Mouse (Mus musculus): ENCODE data around the gene Tff3. TPM values are rescaled to one million over a fixed set of nuclear protein-coding genes. Genes with fewer than 3 reads are reported as not detected.

The Tff3 gene
- total RNA-seq, 2 experiments from 2014 or later: not detected

DNA sequence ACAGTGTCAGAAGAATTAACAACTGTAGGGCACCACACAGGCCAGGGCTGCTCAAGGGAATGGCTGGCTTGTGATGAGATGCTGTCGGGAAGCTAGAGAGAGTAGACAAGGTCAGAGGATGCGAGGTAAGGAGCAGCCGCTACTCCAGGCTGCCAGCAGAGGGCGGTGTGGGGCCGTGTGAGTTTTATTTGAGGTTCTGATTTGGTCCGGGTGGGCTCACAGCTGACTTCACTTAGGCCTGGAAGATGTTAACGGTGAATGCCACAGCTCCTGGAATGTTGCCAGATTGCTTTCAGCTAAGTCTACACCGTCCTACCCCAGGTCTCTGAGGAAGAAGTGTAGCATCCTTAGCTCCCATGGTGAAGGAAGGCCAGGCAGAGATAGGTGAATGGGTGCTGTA, 7.5 kb downstream of the Tff3 start:
- DNase-seq: peak; percentile 24 to 56

DNA sequence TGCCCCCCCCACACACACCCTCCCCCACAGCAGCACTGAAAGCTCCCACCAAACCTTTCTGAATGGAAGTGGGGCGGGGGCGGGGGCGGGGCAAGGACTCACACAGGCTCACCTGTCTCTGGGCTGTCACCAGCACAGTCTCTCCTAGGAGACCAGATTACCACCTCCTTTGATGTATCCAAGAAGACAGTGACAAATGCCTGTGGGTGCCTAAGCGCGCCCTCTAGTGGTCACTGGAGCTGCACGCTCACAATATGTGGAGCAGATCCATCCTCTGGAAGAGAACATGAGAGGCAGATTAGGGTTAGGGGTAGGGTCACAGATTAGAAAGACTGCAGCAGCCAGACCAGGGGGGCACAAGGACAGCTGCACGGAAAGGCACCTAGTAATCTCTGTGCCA, 10.0 kb downstream of the Tff3 start:
- peak; percentile 79 to 83 for DNase-seq

DNA sequence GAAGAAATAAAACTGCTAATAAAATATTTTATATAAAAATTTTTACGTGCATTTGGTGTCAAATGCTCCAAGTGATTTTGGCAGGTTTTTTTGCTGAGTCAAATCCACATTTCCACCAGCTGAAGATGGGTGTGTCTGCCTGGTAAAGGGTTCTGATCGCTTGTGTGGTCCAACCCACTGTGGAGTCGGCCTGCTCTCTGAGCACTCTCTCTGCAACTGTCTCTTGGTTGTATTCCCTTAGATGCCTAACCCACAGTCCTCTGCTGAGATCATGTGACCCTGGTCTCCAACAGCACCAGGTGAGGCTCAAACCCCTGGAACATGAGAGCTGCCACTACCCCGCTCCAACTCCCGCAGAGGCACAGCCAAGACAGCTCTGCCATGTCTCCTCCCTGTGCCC, 11.5 kb downstream of the Tff3 start:
- no peak for DNase-seq

DNA sequence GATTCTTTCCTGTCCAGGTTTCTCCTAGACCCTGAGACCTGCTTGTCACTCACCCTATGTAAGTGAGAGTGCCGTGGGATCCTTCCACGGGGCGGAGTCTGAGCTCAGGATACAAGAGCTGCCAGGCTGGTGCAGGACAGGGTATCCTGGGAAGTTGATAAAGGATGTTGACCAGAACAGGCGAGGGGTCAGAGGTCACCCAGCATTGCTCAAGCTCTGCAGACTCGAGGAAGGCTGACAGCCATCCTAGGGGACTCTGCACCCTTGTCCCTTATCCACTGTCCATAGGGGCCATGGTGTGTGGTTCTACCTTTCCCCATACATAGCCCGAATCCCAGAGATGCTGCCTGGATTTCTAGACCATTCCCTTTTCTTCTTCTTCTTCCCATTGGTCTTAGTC, 13.4 kb downstream of the Tff3 start:
- DNase-seq: no peak

DNA sequence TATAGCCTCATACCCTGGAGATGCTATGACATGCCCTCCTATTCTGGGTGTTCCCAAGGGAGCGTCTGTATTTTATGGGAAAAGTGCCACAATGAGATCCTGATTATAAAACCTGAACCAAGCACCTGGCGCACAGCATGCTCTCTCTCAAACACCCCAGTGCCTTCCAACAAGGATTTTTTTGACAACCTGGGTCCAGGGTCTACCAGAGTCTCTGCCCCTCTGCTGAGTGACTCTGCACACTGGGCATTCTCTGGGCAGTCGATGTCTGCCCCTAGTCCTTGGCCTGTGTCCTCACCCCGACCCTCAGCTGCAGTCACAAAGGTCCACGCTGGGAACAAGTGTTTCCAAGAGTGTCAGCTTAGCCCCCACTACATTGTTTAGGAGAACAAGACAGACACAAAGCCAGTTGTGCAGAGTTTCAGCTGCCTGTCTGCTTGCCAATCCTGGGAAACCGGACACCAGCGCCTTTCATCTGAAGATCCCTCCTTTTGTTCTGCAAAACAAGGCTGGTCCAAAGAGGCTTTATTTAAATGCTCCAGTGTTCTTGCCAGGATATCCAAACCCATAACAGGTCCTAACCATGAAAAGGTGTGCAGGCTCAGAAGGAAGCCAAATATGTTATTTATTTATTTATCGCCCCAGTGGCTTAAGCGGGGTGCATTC, 16.1 kb downstream of the Tff3 start:
- no peak for DNase-seq

DNA sequence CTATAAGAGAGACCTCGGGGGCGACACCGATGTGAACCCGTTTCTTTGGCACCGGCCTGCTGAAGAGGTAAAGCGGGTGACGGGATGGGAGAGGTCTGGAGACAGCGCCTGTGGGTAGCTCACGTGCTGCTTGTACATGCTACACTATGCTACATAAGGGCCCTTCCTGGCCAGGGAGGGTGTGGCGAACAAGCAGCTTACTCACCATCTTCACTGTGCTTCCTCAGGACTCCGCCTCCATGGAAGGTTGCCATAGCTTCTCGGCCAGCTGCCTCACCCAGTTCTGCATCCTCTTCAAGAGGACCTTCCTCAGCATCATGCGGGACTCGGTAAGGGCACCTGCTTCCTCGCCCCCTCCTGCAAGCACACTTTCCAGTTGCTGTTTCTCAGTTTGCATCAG, 21.1 kb downstream of the Tff3 start:
- no peak for DNase-seq

DNA sequence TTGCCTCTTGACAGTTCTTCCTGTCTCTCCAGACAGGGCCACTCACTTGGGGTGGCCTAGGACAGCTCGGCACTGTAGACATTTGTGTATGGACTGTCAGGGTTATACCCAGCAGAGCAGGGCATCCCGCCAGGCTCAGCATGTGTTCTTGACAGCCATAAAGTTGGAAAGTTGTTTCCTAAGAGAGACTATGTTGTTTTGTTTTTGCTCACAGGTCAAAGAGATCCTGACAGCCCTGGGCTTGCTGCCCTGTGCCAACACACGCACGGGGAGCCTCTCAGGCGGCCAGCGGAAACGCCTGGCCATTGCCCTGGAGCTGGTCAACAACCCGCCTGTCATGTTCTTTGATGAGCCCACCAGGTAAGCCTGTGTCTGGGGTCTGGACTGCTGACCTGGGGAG, 25.6 kb downstream of the Tff3 start:
- peak in 1 of 2 experiments; percentile 35 for DNase-seq

DNA sequence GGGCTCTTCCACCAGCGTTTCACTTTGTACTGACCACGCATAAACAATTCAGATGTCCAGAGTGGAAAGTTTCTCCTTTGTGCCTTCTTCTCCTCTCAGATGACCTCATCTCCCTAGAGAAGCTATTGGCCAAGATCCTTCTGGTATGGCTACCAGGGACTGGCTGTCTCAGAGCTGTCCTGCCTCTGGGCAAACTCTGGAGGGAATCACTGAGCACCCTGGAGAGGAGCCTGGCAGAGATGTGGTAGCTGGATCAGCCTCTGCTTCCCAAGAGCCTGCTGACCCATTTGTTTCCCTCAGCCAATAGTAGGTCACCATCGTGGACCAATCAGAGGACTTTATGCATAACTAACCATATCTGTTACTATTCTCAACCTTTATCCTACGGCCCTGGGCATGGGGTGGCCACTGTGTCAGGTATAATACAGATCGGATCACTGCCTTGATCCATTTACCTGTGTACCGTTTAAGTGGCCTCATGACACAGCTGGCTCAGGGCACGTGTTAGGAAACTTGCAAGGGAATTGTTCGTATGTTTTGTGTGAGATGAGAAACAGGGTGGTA, 26.4 kb downstream of the Tff3 start:
- peak; percentile 11 to 37 for DNase-seq

DNA sequence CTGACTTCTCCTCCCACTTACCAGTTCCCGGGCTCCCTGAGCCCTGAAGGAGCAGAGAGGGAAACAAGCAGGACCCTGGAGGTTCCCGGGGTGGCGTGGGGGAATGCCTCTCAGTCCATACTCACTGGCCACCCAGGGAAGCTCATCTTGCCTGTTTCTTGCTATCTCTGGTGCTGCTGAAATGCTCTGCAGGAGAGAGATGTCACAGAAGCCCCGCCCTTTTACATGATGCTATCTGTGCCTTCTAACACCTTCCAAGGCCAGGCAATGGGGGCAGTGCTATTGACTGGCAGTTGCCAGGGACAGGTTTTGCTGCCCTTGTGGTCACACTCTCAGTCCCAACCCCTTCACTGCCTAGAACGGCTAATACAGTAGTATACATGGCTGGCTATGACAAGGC, 30.7 kb downstream of the Tff3 start:
- DNase-seq: no peak

DNA sequence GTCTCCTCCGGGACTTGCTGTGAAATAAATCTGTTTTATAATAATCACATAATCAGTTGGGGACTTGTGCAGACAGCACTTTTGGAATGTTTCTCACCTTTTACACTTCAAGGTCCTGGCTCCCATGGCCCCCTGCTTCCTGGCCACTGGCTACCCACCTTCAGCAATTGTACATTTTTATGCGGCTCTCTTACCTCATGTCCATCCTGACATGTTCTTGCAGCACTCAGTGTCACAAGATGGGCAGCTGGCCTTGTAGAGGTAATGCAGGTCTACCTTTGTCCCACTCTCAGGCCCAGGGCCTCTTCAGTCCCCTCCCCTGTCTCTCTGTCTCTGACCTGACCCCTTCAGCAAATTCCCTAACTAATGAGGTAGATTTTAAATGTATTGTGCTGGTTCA, 32.6 kb downstream of the Tff3 start:
- no peak for DNase-seq

DNA sequence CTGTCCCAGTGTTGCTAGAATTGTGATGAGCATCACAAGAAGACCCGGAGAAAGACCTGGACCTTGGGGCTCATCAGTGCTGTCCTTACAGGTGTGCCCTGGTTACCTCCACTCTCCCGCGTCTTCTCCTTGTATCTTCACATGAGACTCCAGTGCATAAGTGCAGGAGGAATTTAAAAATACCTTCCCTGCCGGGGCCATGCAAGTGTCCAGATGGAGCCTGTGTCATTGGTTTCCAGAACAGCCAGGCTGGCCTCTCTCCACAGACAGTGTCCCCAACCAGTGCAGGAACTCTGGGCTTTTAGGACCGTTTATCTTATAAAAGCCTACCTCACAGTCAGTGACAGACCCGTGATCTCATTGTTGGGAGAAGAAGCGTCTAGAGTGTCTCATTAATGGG, 33.9 kb downstream of the Tff3 start:
- no peak for DNase-seq

DNA sequence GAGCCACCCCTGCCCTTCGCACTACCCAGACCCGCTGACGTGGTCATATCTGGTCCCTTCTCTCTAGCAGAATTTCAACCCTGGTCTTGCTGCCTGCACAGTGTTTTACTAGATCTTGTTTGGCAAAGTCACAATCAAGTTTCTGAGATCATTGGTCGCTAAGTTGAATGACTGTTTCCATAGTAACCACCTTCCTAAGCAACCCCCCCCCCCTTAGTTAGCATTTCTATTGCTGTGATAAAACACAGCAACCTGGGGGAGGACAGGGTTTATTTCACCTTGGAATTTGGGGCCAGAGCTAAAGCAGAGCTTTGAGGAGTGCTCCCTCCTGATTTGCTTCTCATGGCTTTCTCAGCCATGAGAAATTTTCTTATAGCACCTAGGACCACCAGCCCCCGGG, 34.7 kb downstream of the Tff3 start:
- no peak for DNase-seq

DNA sequence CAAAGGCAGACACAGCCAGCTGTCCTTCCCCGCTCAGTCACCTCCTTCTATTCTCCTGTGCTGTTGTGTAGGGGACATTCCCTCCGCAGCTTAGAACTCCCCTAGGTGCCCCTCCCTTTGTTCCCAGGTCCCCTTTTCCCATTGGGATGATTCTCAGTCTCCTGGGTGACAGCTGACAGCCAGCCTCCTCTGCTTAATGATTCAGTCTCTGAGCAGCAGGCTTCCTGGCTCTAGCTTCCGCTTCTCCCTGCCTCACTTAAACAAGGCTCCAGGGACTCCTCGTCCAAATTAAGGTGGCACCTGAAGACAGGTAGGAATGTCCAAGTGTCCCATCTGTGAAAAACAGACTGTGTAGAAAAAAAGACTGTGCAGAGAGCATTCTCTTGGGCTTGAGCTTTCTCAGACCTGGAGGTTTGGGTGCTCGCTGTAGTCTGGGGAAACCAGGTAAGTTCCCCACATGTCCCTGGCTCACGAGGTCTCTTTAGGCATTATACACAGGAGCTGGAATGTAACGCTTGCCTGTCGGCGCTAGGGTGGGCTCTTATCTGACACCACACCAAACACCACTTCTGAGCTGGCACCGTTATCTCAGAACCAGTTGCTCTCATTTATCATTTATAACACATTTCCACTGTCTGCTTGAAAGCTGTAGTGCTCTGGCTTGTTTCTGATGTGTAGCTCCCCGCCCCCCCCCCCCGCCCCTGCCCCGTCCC, 38.3 kb downstream of the Tff3 start:
- no peak for DNase-seq

DNA sequence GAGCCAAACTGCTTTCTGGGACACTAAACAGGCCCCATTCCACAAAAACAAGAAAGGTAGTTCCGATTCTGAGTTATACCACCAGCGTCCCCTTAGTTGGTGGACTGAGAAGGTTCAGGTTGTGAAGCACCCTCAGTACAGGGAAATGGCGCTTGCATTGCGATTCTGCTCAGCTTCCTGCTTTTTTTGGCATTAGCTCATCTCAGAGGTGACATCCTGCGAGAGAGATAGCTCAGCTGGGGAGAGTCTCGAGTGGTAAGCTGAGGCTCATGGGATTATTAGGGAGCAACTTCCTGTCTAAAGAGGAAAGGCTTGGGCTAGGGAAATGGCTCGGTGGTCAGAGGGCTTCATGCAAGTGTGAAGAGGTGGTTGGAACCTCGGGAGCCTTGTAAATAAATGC, 39.6 kb downstream of the Tff3 start:
- no peak for DNase-seq

DNA sequence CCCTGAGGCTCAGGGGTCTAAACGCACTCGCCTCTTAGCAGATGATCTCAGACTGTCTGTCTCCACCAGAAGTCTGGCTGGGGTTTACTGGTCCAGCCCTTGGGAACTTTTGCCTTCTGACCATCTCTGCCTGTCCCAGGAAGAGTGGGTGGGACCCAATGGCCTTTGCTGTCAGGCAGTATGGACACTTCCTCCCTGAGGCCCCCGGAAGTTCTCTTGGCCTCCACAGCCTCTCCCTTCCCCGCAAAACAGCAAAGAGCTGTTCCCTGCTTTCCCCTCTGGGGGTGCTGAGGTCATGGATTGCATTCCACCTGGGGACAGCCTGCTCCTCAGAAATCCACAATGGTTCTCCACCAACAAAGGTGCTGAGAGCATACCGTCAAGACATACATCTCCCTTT, 40.7 kb downstream of the Tff3 start:
- DNase-seq: peak in 1 of 2 experiments; percentile 20

DNA sequence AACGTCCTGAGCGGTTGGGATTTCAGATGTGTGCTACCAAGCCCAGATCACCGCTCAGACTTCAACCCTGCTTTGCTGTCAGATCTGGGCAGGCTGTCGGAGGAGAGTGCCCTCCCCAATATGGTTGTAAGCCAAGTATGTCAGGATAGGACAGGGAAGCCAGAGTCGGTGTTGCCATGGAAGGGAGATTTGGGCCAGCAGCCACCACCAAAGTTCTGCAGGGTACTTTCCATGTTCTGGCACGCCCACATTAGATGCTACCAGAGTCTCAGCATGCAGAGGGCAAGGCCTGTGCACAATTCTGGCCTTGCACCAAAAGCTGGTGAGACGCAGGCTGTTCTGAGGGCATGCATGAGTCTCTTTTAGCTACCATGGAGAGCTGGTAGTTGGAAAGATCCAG, 43.2 kb downstream of the Tff3 start:
- DNase-seq: no peak

DNA sequence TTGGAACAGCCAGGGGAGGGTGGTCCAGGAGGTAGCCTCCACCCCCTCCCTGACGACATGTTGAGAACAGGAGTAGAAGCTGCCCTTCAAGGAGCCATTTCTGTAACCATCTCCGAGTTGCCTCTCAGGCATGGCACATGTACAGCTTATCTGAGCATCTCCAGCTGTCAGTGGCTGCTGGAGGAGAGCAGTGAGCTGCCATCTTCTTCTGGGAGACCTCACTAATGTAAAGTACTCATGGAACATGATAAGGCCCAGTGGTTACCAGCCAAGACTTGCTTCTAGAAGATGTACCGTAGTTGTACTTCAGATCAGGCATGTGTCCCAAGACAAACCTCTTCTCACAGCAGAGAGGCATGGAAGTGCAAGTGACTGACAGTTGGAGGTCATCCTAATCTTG, 43.9 kb downstream of the Tff3 start:
- no peak for DNase-seq

DNA sequence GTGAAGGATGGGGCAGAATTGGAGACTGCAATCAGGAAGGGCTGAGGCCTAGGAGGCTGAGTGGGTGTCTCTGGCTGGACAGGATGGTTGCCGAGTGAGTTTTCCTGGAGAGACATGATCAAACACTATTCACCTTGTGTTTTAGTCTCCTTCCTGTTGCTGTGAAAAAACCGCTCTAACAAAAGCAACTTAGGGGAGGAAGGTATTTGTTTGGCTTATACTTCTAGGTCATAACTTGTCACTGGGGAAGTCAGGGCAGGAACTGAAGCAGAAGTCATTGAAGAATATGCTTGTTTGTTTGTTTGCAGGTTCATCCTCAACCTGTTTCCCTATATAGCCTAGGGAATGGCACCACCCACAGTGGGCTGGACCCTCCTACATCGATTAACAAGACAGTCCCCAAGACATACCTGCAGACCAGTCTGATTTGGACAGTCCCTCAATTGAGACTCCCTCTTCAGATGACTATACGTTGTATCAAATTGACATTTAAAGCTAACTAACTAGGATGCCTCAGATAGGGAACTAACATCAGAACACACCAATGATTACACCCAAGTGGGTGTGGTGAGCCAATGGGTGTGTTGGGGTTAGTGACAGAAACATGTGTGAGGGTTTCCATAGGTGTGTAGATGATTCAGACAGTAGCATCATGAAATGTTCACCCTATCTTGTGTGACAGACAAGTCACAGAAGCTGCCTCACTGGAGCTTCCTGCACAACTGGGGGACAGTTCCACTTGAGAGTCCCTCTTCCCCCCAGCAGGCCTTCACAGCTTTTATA, 47.0 kb downstream of the Tff3 start:
- DNase-seq: no peak

DNA sequence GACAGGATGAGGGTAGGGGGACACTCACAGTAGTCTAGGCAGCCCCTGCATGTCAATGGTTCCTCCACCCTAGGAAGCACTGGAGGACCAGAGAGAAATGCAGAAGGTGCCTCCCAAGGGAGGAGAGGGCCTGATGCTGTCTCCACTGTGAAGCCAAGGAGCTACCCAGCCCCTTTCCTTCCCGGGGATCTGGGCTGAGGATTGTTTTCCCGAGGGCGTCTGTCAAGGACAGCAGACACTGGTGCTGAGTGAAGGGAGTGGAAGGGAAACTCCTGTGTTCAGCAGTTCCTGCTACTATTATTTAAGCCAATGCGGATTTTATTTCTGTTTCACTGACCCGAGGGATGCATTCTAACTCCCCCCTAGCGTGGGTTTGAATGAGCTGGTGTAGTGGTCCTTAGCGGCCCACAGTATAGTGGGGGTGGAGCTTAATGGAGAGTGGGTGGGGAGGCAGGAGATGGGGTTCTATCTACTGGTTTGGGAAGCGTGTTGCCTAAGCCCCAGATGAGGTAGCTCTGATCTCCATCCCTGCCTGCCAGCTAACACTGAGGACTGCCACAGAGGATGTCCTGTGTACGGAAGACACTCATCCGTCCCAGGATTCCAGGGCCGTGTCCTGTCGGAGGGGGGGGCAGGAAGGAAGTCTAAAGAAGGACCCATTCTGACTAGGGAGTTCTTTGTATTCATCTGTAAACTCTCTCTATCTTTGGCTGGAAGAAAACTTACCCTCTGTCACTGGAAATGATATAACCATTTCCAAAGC, 50.2 kb downstream of the Tff3 start:
- DNase-seq: peak; percentile 40 to 46

DNA sequence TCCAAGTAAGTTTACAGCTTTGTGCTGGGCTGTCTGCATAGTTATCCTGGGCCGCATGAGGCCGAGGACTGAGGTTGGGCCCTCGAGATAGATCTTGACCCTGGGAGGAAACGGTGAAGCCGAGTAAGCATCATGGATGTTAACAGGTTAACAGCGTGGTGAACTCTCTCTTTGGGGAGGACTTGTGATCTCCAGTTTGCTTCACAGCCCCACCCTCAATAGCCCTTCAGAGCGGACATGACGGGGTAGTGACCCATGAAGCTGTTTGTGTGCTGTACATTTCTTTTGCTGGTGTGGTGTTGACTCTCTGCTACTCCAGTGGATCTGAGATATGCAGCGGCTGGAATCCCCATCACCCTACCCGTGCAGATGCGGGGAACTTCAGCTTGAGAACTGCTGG, 50.9 kb downstream of the Tff3 start:
- DNase-seq: no peak

DNA sequence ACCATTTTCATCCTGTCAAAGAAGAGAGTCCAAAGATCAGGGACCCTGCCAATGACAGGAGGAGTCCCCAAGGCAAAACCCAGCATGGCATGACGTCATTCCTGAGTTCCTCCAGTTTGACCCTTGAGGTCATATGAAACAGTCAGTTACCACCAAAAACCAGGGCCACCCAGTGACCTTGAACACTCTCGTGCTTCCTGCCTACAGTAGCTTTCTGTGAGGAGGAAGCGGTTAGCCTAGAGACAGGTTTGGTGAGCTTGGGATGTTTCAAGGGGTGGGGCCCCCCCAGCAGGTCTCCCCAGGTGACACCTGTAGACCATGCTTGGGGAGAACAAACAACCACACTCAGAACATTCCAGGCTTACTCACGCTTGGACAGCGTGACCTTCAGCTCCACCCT, 51.9 kb downstream of the Tff3 start:
- peak in 1 of 2 experiments; percentile 28 for DNase-seq

DNA sequence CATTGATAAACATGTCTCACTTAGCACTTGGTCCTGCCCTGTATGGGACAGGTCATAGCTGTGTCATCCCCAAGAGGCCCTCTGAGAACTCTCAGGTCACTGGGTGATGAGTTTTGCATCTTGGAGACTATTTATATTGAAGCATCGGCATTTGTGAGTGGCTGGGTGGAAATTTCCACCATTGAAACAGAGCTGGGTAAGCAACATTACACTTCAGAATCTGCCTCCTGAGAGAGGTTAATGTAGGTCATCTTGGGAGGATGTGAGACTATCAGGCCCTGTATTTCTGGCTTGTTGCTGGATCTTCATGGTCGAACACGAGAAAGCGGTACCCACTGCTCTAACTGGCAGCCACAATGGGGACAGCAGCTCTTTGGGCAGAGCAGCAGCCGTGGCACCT, 54.0 kb downstream of the Tff3 start:
- no peak for DNase-seq
